Mouse (Mus musculus) mature B cell (primary cell): ENCODE measurements around the gene Klk1b5.

Experiments
- in situ Hi-C: fragments of 300-500 bp; cut with MboI; formaldehyde crosslinking; loops from 2 replicates; pipeline ENCODE4 v1.14.3; 2019

Gene Klk1b5

GRCm38 (mm10) chr7:44253023-44253616, 37.4 kb downstream of the Klk1b5 start:
- in situ Hi-C loops: loop anchor here (25.0 kb wide), 1 partner anchor 234 kb away; the partner anchor contains the start of genes Emc10 and Fam71e1

- in situ Hi-C loops: loop anchor here (25.0 kb wide), 1 partner anchor 232 kb away; the partner anchor contains the start of genes Emc10 and Fam71e1
These were observed 39.2 kb downstream of the Klk1b5 start for GRCm38 (mm10) chr7:44254930-44255329.

GRCm38 (mm10) chr7:44257278-44257677, 41.5 kb downstream of the Klk1b5 start, which contains the start of gene Acp4:
Acp4 (minus strand) TSS chr7:44257378.
- in situ Hi-C loops: loop anchor here (25.0 kb wide), 1 partner anchor 230 kb away; the partner anchor contains the start of genes Emc10 and Fam71e1

- in situ Hi-C loops: loop anchor here (5.0 to 25.0 kb wide), 2 partner anchors 82 to 227 kb away; partner anchors contain the start of genes Emc10 and Fam71e1
These were observed 44.7 kb downstream of the Klk1b5 start for GRCm38 (mm10) chr7:44260410-44260809.

GRCm38 (mm10) chr7:44261147-44261546, 45.4 kb downstream of the Klk1b5 start, which contains the start of gene Gm15517:
Gm15517 (plus strand) TSS chr7:44261447.
- in situ Hi-C loops: loop anchor here (5.0 to 25.0 kb wide), 2 partner anchors 81 to 226 kb away; partner anchors contain the start of genes Emc10 and Fam71e1

GRCm38 (mm10) chr7:44262791-44263643, 47.3 kb downstream of the Klk1b5 start:
- in situ Hi-C loops: loop anchor here (5.0 to 25.0 kb wide), 2 partner anchors 79 to 224 kb away; partner anchors contain the start of genes Emc10 and Fam71e1

GRCm38 (mm10) chr7:44268117-44268516, 52.4 kb downstream of the Klk1b5 start:
- in situ Hi-C loops: loop anchor here (25.0 kb wide), 1 partner anchor 219 kb away; the partner anchor contains the start of genes Emc10 and Fam71e1

- in situ Hi-C loops: loop anchor here (25.0 kb wide), 1 partner anchor 218 kb away; the partner anchor contains the start of genes Emc10 and Fam71e1
These were observed 53.7 kb downstream of the Klk1b5 start for GRCm38 (mm10) chr7:44269397-44269796.
